Mouse (Mus musculus): ENCODE data around the gene Sap30bp.
A peak's percentile ranks its signal among the peaks of the same experiment; 100 is the strongest.

Sap30bp gene

GRCm38 (mm10) chr11:115959018-115959417 lies 25.9 kb downstream of the Sap30bp start:
- DNase-seq: no peak

GRCm38 (mm10) chr11:115962651-115963412 lies 29.8 kb downstream of the Sap30bp start:
- no peak for DNase-seq

DNA sequence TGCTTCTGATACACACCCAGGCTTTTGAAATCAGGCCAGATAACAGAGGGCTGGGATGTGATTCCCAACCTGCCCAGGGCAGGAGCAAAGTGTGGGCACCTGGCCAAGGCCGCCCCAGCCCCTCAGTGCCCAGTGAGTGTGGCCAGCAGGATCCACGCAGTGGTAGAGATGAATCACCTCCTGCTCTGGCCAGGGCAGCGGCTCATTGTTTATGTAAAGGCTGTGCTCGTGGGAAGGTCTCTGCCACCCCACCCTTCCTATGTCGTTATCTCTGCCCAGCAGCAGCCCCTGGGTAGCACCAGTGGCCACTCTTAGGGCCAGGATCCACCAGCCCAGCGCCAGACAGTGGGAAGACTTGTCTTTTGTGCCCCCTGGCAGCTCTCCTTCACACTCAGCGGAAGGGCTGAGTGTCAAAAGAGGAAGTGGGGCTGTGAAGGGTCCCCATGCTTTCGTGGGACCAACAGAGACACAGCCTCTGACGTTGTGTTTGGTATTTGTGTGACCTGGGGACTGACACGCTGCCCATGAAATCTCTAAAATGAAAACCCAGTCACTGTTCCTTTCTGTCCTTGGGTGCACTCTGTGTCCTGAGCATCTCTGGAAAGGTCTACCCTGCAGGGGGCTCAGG lies 32.0 kb downstream of the Sap30bp start:
- no peak for DNase-seq

GRCm38 (mm10) chr11:115968731-115969405 lies 35.8 kb downstream of the Sap30bp start:
- DNase-seq: no peak

- no peak for DNase-seq
Measured at GRCm38 (mm10) chr11:115970006-115970673, 37.1 kb downstream of the Sap30bp start.

GRCm38 (mm10) chr11:115971016-115971415 lies 37.9 kb downstream of the Sap30bp start:
- DNase-seq: no peak

DNA sequence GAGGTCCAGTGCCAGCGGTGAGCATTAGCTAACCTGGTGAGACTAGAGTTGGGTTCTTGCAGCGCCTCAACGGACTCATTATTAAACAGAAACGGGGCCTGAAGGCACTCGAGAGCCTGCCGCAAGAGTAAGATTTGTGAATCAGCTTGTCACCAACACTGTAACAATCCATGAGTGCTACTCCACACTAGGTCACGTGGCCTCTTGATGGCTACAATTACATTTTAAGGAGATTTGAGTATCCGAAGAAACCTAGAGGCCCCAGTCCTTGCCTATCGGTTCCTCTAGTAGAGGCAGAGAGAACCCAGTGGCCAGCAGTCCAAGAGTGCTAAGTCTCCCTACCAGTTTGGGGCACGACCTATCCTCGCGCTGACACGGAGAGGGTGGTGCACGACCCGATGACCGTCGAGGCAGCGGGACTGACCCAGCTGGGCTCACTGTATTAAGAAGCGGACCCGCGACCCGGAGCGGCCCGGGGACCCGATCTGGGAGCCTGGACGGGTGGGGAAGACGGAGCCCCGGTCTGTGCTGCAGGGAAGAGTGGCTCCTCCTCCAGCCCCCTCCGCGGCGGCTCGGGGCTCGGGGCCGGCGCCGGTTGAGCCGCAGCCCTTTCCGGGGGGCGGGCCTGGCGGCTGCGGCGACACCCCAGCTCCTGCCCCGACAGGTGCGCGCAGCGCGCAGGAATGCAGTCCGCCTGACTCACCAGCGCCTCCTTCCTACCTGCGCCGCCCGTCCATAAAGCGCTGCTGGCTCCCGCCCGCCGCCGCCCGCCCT lies 41.4 kb downstream of the Sap30bp start, which contains the start of gene Itgb4:
Gene Itgb4 (plus strand): TSS at position 401 of the 774 bp plus-strand sequence.
- DNase-seq: peak; percentile 80 to 89

GRCm38 (mm10) chr11:115975083-115975420 lies 42.0 kb downstream of the Sap30bp start:
- no peak for DNase-seq

GRCm38 (mm10) chr11:115975544-115975943 lies 42.5 kb downstream of the Sap30bp start:
- DNase-seq: no peak

DNA sequence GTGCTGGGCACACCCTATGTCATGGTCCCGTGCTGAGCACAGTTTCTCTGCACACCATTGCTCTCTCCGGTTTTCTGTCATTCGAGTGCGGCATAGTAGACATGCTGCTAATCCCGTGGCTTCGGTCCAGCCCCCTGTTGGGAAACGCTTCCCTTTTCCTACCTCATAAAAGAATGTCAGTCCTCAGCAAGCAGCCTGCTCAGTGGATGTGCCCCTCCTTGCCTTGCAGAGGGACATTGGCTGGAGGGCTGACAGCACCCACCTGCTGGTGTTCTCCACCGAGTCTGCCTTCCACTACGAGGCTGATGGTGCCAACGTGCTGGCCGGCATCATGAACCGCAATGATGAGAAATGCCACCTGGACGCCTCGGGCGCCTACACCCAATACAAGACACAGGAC lies 49.4 kb downstream of the Sap30bp start:
- DNase-seq: no peak

DNA sequence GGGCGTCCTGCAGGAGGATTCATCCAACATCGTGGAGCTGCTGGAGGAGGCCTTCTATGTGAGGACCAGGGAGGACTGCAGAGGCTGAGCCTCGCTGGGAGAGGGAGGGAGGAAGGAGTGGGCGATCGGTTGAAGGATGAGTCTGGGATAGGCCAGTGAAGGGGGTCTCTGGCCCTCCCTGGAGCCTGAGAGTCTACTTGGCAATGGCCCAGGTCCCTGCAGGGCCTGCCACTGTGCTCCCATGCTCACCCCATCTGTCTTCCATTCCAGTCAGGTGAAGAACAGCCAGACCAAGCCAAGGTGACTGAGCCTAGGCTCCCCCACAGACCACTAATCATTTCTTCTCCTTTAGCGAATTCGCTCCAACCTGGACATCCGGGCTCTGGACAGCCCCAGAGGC lies 50.2 kb downstream of the Sap30bp start:
- no peak for DNase-seq

GRCm38 (mm10) chr11:115989686-115990085 lies 56.6 kb downstream of the Sap30bp start:
- DNase-seq: no peak

- DNase-seq: no peak
Measured at GRCm38 (mm10) chr11:115992098-115992497, 59.0 kb downstream of the Sap30bp start.

DNA sequence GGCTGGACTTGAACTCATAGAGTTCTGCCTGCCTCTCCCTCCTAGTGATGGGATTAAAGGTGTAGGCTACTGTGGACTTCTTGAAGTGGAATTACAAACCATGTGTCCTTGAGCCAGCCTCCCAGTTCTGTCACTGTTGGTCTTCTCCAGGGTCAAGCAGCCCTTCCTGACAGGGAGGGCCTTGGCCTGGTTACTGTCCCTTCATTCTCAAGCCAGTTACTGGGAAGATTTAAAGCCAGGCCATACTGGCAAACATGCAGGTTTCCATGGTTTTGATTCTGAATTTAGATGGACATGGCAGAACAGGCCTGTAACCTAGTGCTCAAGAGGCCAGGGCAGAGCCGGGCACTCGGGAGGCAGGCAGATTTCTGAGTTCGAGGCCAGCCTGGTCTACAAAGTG lies 62.2 kb downstream of the Sap30bp start:
- no peak for DNase-seq

GRCm38 (mm10) chr11:115997047-115997446 lies 64.0 kb downstream of the Sap30bp start:
- DNase-seq: no peak

DNA sequence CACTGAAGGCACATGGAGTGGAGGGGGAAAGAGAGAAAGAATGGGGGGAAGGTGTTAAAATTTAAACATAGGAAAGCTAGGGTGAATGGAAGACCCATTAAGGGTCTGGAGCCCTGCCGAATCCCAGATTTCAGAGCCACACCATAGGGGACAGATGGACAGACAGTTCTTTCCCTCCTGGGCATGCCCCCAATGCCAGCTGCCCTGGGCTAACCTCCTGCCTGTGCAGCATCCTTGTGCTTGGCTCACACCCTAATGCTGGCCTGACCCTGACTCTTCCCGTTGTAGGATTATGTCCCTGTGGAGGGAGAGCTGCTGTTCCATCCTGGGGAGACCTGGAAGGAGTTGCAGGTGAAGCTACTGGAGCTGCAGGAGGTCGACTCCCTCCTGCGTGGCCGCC lies 64.6 kb downstream of the Sap30bp start:
- no peak for DNase-seq

GRCm38 (mm10) chr11:115999027-115999426 lies 65.9 kb downstream of the Sap30bp start:
- DNase-seq: no peak

GRCm38 (mm10) chr11:115999538-116000143 lies 66.6 kb downstream of the Sap30bp start:
- DNase-seq: peak; percentile 76 to 80

- DNase-seq: no peak
Measured at GRCm38 (mm10) chr11:116000607-116001006, 67.5 kb downstream of the Sap30bp start.

GRCm38 (mm10) chr11:116001725-116002124 lies 68.6 kb downstream of the Sap30bp start:
- DNase-seq: no peak

DNA sequence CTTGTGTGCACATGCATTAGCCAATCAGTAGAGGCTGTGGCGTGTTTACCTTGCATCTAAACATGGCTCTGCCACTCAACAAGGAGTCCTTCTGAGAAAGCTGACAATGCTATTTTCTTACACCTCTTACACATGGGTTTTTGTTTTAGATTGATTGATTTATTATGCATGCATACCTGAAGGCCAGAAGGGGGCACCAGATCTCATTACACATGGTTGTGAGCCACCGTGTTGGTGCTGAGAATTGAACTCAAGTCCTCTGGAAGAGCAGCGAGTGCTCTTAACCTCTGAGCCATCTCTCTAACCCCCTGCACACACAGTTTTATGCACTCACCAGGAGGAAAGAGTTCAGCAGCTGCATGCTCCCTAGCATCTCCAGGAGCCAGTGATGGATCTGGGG lies 69.8 kb downstream of the Sap30bp start:
- DNase-seq: no peak

DNA sequence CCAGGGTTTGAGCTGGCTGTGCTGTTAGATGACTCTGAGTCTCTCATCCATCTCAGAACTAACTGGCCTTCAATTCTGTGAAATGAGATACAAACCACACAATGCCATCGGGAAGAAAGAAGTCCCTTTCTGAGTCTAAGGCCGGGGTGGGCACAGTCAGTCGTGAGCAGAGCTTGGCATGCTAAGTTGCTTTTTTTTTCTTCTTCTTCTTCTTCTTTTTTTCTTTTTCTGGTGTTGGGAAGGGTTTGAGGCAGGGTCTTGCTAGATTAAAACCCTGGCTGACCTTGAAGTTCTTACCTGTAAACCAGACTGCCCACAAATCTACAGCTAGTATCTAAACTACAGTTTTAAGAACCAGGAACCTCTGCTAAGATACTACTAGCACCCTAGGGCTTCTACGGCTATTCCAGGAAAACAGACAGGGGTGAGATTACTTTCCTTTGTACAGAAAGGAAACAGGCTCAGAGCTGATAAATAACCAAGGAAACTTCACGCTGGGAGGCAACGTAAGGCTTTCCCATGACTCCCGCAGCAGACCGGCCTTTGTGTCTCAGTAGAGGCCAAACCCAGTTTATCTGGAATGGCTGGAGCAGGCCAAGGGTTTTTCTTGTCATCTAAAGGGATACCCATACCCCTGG lies 71.2 kb downstream of the Sap30bp start:
- no peak for DNase-seq

Data from thymus, postnatal 36 days (tissue).